Mouse (Mus musculus) forebrain, embryonic 11.5 days (tissue): ENCODE measurements around the gene Htr5b. TPM values are rescaled to one million over a fixed set of nuclear protein-coding genes. Genes with fewer than 3 reads are reported as not detected.

ENCODE experiments used
- ATAC-seq: fragments of 200-750 bp; cut with Nextera tagmentation; replicated peaks from 2 replicates; pipeline ENCODE4 v1.8.0; 2017; ENCODE audit warnings: moderate TSS enrichment; ENCODE audit not compliant: low FRiP score
- DNase-seq: peaks from one replicate; pipeline ENCODE4 v3.0.0-alpha.2; 2017; ENCODE audit warnings: low spot score
- H3K27ac ChIP-seq: fragments of 300-500 bp; sonication (generic); 2 replicates; pipeline ENCODE4 v1.5.1; 2014; ENCODE audit warnings: low read depth, low read length
- H3K27me3 ChIP-seq: fragments of 300-500 bp; sonication (generic); 2 replicates; pipeline ENCODE4 v1.6.1; 2014; ENCODE audit warnings: mild to moderate bottlenecking, low read length, mixed read lengths; ENCODE audit not compliant: control insufficient read depth, insufficient read depth
- H3K36me3 ChIP-seq: fragments of 300-500 bp; sonication (generic); 2 replicates; pipeline ENCODE4 v1.6.1; 2014; ENCODE audit warnings: mild to moderate bottlenecking, low read length, moderate library complexity, mixed read lengths; ENCODE audit not compliant: control insufficient read depth, insufficient read depth
- H3K4me1 ChIP-seq: fragments of 300-500 bp; sonication (generic); replicated peaks from 2 replicates; pipeline ENCODE4 v1.6.1; 2014; ENCODE audit warnings: low read length, mixed read lengths; ENCODE audit not compliant: control insufficient read depth, insufficient read depth
- H3K4me2 ChIP-seq: fragments of 300-500 bp; sonication (generic); 2 replicates; pipeline ENCODE4 v1.6.1; 2014; ENCODE audit warnings: low read depth, mild to moderate bottlenecking, low read length, moderate library complexity, mixed read lengths; ENCODE audit not compliant: severe bottlenecking
- H3K4me3 ChIP-seq: fragments of 300-500 bp; sonication (generic); 2 replicates; pipeline ENCODE4 v1.5.1; 2014; ENCODE audit warnings: low read depth, low read length
- H3K9ac ChIP-seq: fragments of 300-500 bp; sonication (generic); 2 replicates; pipeline ENCODE4 v1.6.1; 2014; ENCODE audit warnings: low read length
- H3K9me3 ChIP-seq: fragments of 300-500 bp; sonication (generic); 2 replicates; pipeline ENCODE4 v1.6.1; 2016; ENCODE audit warnings: low read length, mixed read lengths; ENCODE audit not compliant: control insufficient read depth
- WGBS: fragments of 180-500 bp; shearing (Covaris S2); extraction: QIAGEN DNeasy Blood & Tissue Kit; methylation state at CpG from one replicate; pipeline ENCODE4 v1.1.7; 2014; 5-methylcytosine and 5-hydroxymethylcytosine counted together
- polyA plus RNA-seq: library from polyadenylated mRNA; unstranded; fragments of >200 nt; fragmentation: Nextera tagmentation; extraction: Ambion mirVana; gene quantifications from 2 replicates; pipeline ENCODE4 v1.2.1, GENCODE M21; 2014

Htr5b gene
- polyA plus RNA-seq, 1 experiment from 2014 or later = 0.44 TPM

GRCm38 (mm10) chr1:121511186-121511585 is 17.1 kb downstream of the Htr5b start:
- H3K27me3 ChIP-seq = no peaks in the 10 kb centered on the region
- no peaks in the 10 kb centered on the region for H3K4me1 ChIP-seq
- WGBS = 52% methylated on average over 2 of the region's 2 CpGs
- no peak overlapping the region for H3K4me2 ChIP-seq
- H3K27ac ChIP-seq = no peak overlapping the region
- ATAC-seq (no peak), DNase-seq (no peak)
- H3K9me3 ChIP-seq = no peaks in the 10 kb centered on the region
- H3K9ac ChIP-seq = no peak overlapping the region
- no peak overlapping the region for H3K4me3 ChIP-seq
- no peaks in the 10 kb centered on the region for H3K36me3 ChIP-seq

- Histone ChIP-seq H3K4me3 (no peak overlapping the region), H3K27ac (no peak overlapping the region), H3K9me3 (no peaks in the 10 kb centered on the region), H3K4me2 (no peak overlapping the region), H3K9ac (no peak overlapping the region), H3K4me1 (no peaks in the 10 kb centered on the region), H3K36me3 (no peaks in the 10 kb centered on the region), H3K27me3 (no peaks in the 10 kb centered on the region)
- WGBS = 90% methylated on average over 19 of the region's 19 CpGs
- ATAC-seq (no peak), DNase-seq (no peak)
Observed at GRCm38 (mm10) chr1:121510420-121511140, 17.7 kb downstream of the Htr5b start.

GRCm38 (mm10) chr1:121508729-121509128 is 19.5 kb downstream of the Htr5b start:
- no peak for DNase-seq

DNA sequence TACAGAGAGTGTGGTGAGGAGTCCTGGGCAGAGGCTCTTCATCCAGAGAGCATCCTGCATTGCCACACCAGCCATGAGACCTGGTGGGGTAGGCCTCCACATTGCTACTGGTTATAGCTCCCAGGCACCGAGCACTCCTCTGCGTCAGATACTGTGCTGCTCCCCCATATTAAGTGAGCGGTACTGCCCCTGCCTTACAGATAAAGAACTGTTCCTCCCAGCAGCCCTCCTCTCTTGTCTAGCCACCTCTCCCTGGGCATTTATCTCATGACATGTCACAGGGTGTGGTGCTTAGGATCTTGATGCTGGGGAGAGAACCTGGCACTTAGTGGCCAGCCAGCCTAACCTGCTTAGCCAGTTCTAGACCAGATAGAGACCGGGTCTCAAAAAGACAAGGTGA is 31.2 kb downstream of the Htr5b start:
- no peak overlapping the region for H3K4me3 ChIP-seq
- no peak overlapping the region for H3K27ac ChIP-seq
- ATAC-seq (no peak), DNase-seq (no peak)
- H3K4me2 ChIP-seq = no peak overlapping the region
- no peak overlapping the region for H3K9ac ChIP-seq
- no peaks in the 10 kb centered on the region for H3K9me3 ChIP-seq
- H3K4me1 ChIP-seq = no peaks in the 10 kb centered on the region
- no peaks in the 10 kb centered on the region; the same call in 1 of the 2 replicates for H3K36me3 ChIP-seq
- WGBS = 95% methylated on average over 4 of the region's 4 CpGs
- H3K27me3 ChIP-seq = no peaks in the 10 kb centered on the region

More at GRCm38 (mm10) chr1:121508729-121509128, 19.5 kb downstream of the Htr5b start:
- Histone ChIP-seq H3K9me3 (no peaks in the 10 kb centered on the region), H3K9ac (no peak overlapping the region), H3K4me3 (no peak overlapping the region), H3K4me2 (no peak overlapping the region), H3K27ac (no peak overlapping the region), H3K27me3 (no peaks in the 10 kb centered on the region), H3K36me3 (no peaks in the 10 kb centered on the region), H3K4me1 (no peaks in the 10 kb centered on the region)
- WGBS = 84% methylated on average over 2 of the region's 2 CpGs
- no peak for ATAC-seq

DNA sequence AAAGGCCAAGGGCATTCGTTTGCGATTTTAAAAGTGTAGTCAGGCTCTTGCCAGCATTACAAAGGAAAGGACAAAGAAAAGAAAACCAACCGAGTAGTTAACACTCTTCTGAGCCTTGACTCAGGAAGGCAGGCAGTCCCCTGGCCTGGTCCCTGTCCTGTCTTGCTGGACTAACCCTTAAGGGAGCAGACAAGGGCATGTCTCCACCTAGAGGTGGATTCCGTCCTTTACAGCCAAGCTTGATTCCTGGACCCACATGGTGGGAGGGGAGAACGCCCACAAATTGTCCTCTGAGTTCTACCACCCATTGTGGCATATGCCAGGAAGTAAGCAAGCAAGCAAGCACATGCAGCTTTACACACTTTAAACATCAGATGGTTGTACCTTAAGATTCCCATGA is 38.0 kb downstream of the Htr5b start:
- no peak for DNase-seq
- no peak overlapping the region for H3K9ac ChIP-seq
- no peaks in the 10 kb centered on the region for H3K27me3 ChIP-seq
- H3K27ac ChIP-seq = no peak overlapping the region
- H3K4me3 ChIP-seq = no peak overlapping the region
- no peak overlapping the region for H3K4me2 ChIP-seq
- 27% methylated on average over 5 of the region's 5 CpGs for WGBS
- H3K36me3 ChIP-seq = no peaks in the 10 kb centered on the region
- no peaks in the 10 kb centered on the region for H3K9me3 ChIP-seq
- ATAC-seq = peak; percentile 60; the same call in 1 of the 2 replicates
- no peaks in the 10 kb centered on the region for H3K4me1 ChIP-seq

GRCm38 (mm10) chr1:121486803-121487202 is 41.5 kb downstream of the Htr5b start:
- Histone ChIP-seq H3K4me1 (no peaks in the 10 kb centered on the region), H3K9ac (no peak overlapping the region), H3K9me3 (no peaks in the 10 kb centered on the region), H3K4me2 (no peak overlapping the region), H3K27me3 (no peaks in the 10 kb centered on the region), H3K36me3 (no peaks in the 10 kb centered on the region; the same call in 1 of the 2 replicates), H3K4me3 (no peak overlapping the region), H3K27ac (no peak overlapping the region)
- WGBS = 89% methylated on average over 6 of the region's 6 CpGs
- ATAC-seq = no peak
- no peak for DNase-seq

- ATAC-seq (no peak), DNase-seq (no peak)
- Histone ChIP-seq H3K4me2 (no peak overlapping the region), H3K9ac (no peak overlapping the region), H3K9me3 (no peaks in the 10 kb centered on the region), H3K4me3 (no peak overlapping the region), H3K27ac (no peak overlapping the region), H3K36me3 (no peaks in the 10 kb centered on the region; the same call in 1 of the 2 replicates), H3K27me3 (no peaks in the 10 kb centered on the region), H3K4me1 (no peaks in the 10 kb centered on the region)
- 92% methylated on average over 4 of the region's 4 CpGs for WGBS
Observed at GRCm38 (mm10) chr1:121483091-121483490, 45.2 kb downstream of the Htr5b start.

DNA sequence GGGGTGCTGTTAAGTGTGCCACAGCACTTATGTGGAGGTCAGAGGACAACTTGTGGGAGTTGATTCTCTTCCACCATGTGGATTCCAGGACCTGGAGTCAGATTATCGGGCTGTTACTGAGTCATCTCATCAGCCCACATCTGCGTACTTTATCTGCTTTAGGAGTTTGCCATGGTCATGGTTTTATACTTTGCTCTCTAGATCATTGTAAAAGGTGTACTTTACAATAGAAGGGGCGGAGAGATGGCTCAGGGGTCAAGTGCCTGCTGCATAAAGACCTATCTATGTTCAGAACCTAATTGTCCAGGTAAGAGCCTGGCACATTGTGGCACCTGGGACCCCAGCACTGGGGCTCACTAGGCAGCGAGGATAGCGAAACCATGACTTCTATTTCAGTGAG is 48.9 kb downstream of the Htr5b start:
- 95% methylated on average over 5 of the region's 5 CpGs for WGBS
- no peak overlapping the region for H3K4me3 ChIP-seq
- H3K36me3 ChIP-seq = no peaks in the 10 kb centered on the region; the same call in 1 of the 2 replicates
- no peaks in the 10 kb centered on the region for H3K9me3 ChIP-seq
- H3K4me1 ChIP-seq = no peaks in the 10 kb centered on the region
- no peak overlapping the region for H3K4me2 ChIP-seq
- H3K27me3 ChIP-seq = no peaks in the 10 kb centered on the region
- no peak for DNase-seq
- ATAC-seq = no peak
- no peak overlapping the region for H3K9ac ChIP-seq
- H3K27ac ChIP-seq = no peak overlapping the region
